Mouse (Mus musculus) Patski (cell line): Measurements from ENCODE around the gene Cenpp. TPM values are rescaled to one million over a fixed set of nuclear protein-coding genes. Genes with fewer than 3 reads are reported as not detected.

ENCODE experiments used
- ATAC-seq: fragments of 100-300 bp; one replicate; pipeline ENCODE4 v1.8.0; 2021
- CTCF ChIA-PET: fragments of 350-600 bp; sonication (Branson Sonifier 250); formaldehyde crosslinking; loops from one replicate; lab custom pipeline; 2022; ENCODE audit warnings: inconsistent platforms; lab: Charles Lee
- POLR2A ChIA-PET: fragments of 350-600 bp; sonication (Branson Sonifier 250); formaldehyde crosslinking; loops from one replicate; lab custom pipeline; 2022; ENCODE audit warnings: antibody characterized with exemption, inconsistent platforms; lab: Charles Lee
- DNase-seq: peaks from one replicate; pipeline ENCODE4 v3.0.0-alpha.2; 2011; ENCODE audit warnings: low read depth, low spot score
- H3K27me3 ChIP-seq: fragments of 371-371 bp; one replicate; pipeline ENCODE4 v1.5.1; 2021
- CTCF ChIP-seq: fragments of 100-300 bp; IDR thresholded peaks from one replicate; pipeline ENCODE4 v1.5.1; 2021
- in situ Hi-C: fragments of 300-500 bp; cut with MboI; formaldehyde crosslinking; loops from 3 replicates; pipeline ENCODE4 v1.11.1; 2018; ENCODE audit warnings: low pct_unique_long_range_greater_than_20kb, mixed read lengths
- polyA plus RNA-seq: library from polyadenylated mRNA; unstranded; gene quantifications from one replicate; pipeline ENCODE4 v1.2.3, GENCODE M21; 2021

Gene Cenpp
- polyA plus RNA-seq, 1 experiment from 2014 or later, result 9.1 TPM

DNA sequence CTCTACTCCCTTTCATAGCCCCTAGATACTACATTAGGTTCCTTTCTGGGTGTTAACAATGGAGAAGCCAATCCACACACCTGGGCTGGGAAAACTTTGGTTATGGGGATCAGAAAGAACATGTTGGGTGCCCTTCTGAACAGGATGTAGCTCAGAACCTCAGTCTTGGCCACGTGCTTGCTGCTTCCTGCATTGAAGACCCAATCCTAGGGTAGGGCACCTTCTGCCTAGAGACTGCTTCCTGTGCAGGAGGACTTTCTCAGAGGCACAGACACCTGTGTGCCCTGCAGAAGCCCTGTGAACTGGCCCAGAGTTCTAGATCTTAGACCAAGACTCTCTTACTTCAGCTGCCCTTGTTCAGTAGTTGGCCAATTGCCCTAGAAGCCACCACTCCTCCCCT lies 216.8 kb downstream of the Cenpp start:
- in situ Hi-C loops, result no loop called here
- ATAC-seq, result no peak
- CTCF ChIA-PET, result no interaction called here
- H3K27me3 ChIP-seq, result no peaks in the 10 kb centered on the region
- no peak for DNase-seq
- TF ChIP-seq CTCF, result no peak
- POLR2A ChIA-PET, result no interaction called here

DNA sequence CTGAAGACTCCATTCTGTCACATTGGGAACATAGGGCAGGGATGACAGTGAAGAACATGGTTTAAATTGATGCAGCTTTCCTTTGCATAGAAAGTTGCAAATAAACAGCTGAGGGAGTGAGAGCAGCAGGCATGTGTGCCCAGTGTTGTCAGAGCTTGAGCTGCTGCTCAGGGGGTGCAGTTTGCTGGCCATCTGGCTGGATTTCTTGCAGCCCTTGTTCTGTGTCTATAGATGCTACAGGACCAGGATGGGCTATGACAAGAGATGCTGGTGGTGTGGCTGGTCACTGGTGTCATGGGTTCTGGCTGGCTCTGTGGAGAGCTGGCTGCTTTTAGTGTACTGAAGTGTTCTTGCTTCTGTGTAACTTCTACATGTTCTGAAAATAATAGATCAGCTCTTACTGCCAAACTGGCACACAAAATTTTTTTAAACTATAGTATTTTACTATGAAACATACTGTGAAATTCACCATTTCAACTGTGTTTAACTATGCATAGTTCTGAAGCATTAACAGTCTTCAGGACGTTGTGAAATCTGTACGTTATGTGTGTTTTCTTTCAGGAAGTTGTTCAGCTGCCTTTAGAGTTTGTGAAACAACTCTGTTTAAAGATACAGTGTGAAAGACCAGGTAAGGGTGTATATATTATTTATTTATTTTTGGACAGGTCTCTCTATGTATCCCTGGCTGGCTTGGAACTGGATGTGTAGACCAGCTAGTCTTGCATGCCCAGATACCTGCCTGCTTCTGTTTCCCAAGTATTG lies 219.1 kb downstream of the Cenpp start:
- in situ Hi-C loops, result no loop called here
- no peak for DNase-seq
- H3K27me3 ChIP-seq, result no peaks in the 10 kb centered on the region
- no peak for ATAC-seq
- ChIA-PET CTCF (interaction anchor here (0.6 to 0.7 kb wide), 2 partner anchors 39 to 42 kb away, joined by 3 read pairs; no protein-coding TSS in a partner anchor), POLR2A (no interaction called here)
- TF ChIP-seq CTCF, result no peak

DNA sequence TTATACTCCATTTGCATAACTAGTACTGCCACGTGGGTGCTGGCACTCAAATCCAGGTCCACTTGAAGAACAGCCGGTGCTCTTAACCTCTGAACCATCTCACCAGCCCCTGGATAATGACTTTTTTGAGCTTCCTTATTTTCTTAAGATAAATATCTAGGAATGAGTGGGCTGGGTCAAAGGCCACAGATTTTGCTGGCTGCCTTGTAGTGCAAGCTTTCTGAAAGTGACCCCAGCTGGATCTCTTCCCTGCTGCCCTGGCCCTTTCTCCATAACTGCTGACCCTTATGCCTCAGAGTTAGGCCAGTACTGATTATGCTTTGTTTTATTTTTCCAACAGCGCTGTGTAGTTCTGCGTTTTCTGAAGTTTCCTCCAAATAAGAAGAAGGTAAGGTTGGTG lies 222.1 kb downstream of the Cenpp start:
- ATAC-seq, result no peak
- in situ Hi-C loops, result no loop called here
- ChIA-PET CTCF (interaction anchor here (1.3 kb wide), 1 partner anchor 19 kb away, joined by 6 read pairs; no protein-coding TSS in a partner anchor), POLR2A (no interaction called here)
- no peak for TF ChIP-seq CTCF
- DNase-seq, result no peak
- H3K27me3 ChIP-seq, result no peaks in the 10 kb centered on the region

DNA sequence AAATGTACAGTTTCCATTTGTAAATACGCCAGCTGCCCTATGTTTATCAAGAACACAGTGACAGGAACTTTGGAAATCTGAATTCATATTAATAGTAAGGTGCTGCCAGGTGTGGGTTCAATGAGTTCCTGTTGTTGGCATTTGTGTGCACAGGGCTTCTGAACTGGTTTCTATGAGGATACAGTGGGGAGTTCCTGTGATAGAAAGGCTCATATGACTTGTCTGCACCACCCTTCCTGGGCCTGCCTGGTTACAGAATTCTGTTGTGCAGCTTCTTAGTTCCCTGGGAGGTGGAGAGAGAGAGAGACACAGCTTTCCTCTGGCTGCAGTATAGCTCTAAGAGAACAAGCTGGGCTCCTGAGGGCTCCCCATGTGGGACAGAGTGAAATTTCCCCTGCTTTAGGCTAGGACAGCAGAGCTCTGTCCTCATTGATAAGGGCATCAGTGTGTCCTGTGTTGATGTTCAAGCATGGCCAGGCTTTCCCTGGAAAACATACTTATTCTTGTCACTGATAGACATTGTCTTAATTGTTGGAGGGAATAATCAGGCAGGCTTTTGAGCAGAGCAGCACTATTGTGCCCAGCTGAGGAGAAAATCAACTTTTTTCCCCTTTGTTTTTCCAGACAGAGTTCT lies 224.4 kb downstream of the Cenpp start:
- in situ Hi-C loops, result no loop called here
- TF ChIP-seq CTCF, result no peak
- DNase-seq, result no peak
- no peak for ATAC-seq
- no peaks in the 10 kb centered on the region for H3K27me3 ChIP-seq
- CTCF ChIA-PET, result interaction anchor here (0.7 to 1.7 kb wide), 2 partner anchors 12 to 16 kb away, joined by 3 read pairs; no protein-coding TSS in a partner anchor
- POLR2A ChIA-PET, result no interaction called here

DNA sequence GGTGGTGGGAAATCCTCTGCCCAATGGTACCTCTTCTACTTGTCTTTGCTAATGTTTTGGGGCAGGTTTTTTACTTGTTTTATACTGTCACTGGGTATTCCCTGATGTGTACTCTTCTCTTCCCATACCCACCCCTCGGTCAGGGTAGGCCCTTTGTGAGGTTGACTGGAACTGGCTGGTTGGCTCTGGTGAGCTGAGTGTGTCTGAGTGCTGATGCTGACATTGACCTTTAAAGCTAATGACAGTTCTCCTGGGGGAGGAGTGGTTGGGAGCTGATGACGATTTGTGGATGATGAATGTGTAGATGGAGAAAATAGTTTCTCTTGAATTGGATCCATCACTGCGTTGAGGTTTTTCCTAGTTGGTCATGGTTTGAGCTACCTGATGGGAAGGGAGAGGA lies 225.8 kb downstream of the Cenpp start:
- H3K27me3 ChIP-seq, result no peaks in the 10 kb centered on the region
- no peak for DNase-seq
- ATAC-seq, result no peak
- ChIA-PET POLR2A (no interaction called here), CTCF (interaction anchor here (1.0 to 1.7 kb wide), 3 partner anchors 10 to 29 kb away, joined by 3 read pairs; no protein-coding TSS in a partner anchor)
- no peak for TF ChIP-seq CTCF
- in situ Hi-C loops, result no loop called here

DNA sequence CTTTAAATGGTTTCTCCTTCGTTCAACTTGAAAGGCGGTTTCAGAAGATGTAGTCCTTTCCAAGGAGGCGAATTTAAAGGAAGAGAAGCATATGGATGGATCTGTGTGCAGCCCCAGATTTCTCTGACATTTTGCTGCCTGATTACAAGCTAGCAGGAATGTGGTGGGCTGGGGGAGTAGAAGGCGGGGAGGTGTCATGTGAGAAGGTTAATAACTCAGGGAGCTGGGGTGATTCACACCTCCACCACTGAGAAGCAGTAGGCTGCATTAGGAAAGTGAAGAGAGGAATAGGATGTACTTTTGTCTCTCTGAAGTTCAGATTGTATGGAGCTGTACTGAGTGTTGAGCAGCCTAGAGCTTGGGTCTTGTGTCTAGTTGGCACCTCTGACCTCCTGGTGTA lies 230.6 kb downstream of the Cenpp start:
- DNase-seq (no peak), ATAC-seq (no peak)
- in situ Hi-C loops, result no loop called here
- CTCF ChIA-PET, result interaction anchor here (1.1 kb wide), 1 partner anchor 84 kb away, joined by 3 read pairs; no protein-coding TSS in a partner anchor
- H3K27me3 ChIP-seq, result no peaks in the 10 kb centered on the region
- no peak for TF ChIP-seq CTCF
- POLR2A ChIA-PET, result no interaction called here

DNA sequence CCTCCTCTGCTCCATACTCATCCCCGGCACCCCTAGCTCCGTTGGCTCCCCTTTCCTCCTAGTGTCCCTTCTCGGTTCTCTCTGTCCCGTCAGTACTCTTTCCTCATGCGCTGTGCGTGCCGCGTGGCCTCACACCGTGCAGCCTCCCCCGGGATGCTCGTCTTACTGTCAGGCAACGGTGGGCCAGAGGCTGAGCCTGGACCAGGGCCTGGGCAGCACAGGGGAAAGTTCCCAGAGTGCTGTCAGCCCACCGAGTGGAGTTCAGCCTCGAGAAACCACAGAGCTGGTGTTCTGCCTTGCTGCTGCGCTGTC lies 231.0 kb downstream of the Cenpp start:
- ATAC-seq (peak; percentile 40), DNase-seq (no peak)
- no peak for TF ChIP-seq CTCF
- CTCF ChIA-PET, result no interaction called here
- H3K27me3 ChIP-seq, result no peaks in the 10 kb centered on the region
- POLR2A ChIA-PET, result no interaction called here
- in situ Hi-C loops, result no loop called here

DNA sequence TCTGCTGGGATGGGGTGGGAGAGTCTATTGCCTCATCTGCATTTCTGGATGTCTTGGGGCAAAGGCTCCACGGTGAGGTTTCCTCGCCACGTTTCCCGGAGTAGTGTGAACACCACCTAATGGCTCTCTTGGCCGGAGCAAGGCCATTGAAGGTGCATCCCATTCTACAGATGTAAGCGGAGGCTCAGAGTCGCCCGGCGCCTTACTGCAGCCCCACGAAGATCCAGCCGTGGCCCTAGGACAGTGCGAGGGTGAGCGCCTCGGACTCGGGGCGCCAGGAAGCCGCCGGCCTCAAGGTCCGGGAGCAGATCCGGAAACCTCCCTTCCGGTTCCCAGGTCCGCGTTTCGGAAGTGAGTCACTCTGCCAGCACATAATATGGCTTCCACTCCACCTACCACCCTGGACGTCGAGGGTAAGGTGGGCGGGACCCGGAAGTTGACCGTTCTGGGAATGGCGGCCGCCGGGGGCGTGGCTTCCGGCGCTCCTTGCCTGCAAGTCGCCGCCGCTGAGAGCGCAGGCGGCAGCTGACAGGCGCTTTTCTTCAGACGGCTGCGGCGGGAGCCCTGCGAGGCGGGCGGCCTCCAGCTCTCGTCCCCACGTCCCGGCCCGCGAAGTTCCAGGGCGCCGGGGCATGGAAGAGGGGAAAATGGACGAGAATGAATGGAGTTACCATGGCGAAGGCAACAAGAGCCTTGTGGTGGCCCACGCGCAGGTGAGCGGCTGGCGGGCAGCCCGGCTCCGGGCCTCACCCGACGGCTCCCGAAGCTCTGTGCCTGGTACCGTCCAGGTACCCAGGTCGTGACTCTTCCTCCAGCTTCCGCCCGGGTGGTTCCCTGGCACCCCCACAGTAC lies 231.6 kb downstream of the Cenpp start, which contains the start of gene Ippk:
Gene Ippk, plus strand, starts transcription at position 496 of the 852 bp plus-strand sequence.
- no peaks in the 10 kb centered on the region for H3K27me3 ChIP-seq
- in situ Hi-C loops, result no loop called here
- peak; percentile 96 for ATAC-seq
- POLR2A ChIA-PET, result interaction anchor here (1.5 kb wide), 1 partner anchor 37 kb away, joined by 4 read pairs; no protein-coding TSS in a partner anchor
- peak; percentile 80 for DNase-seq
- TF ChIP-seq CTCF, result no peak
- CTCF ChIA-PET, result no interaction called here

Other genes starting within 250 kb of the Cenpp start
- gene Ippk, start 231.5 kb downstream of the Cenpp start, polyA plus RNA-seq, result 14.1 TPM
- 5.1 TPM for gene Tes3-ps, start 159.5 kb downstream of the Cenpp start, polyA plus RNA-seq
- gene Ecm2, start 148.0 kb downstream of the Cenpp start, polyA plus RNA-seq, result 0.10 TPM
- gene Aspn, start 108.3 kb downstream of the Cenpp start, polyA plus RNA-seq, result not detected
- gene Omd, start 70.3 kb downstream of the Cenpp start, polyA plus RNA-seq, result 12.8 TPM
- 235 TPM for gene Ogn, start 44.7 kb downstream of the Cenpp start, polyA plus RNA-seq
- 15.0 TPM for gene Nol8, start 293 bp upstream of the Cenpp start, polyA plus RNA-seq
- 109 TPM for gene Iars, start 29.3 kb upstream of the Cenpp start, polyA plus RNA-seq
- gene Gm30302, start 146.2 kb upstream of the Cenpp start, polyA plus RNA-seq, result not detected